Mouse (Mus musculus) ES-Bruce4 (cell line): ENCODE data around the gene Stmn1. TPM values are rescaled to one million over a fixed set of nuclear protein-coding genes. Genes with fewer than 3 reads are reported as not detected.

ENCODE experiments used
- H3K27ac ChIP-seq: 2 replicates; pipeline ENCODE4 v1.5.1; 2012; ENCODE audit warnings: low read length, inconsistent platforms; ENCODE audit not compliant: insufficient read depth
- H3K27me3 ChIP-seq: 2 replicates; pipeline ENCODE4 v1.6.1; 2012; ENCODE audit warnings: mild to moderate bottlenecking, low read length, inconsistent platforms; ENCODE audit not compliant: control insufficient read depth, poor library complexity, insufficient read depth, severe bottlenecking
- H3K36me3 ChIP-seq: 2 replicates; pipeline ENCODE4 v1.6.1; 2012; ENCODE audit warnings: inconsistent platforms, mild to moderate bottlenecking, low read length, moderate library complexity; ENCODE audit not compliant: control insufficient read depth, poor library complexity, insufficient read depth, severe bottlenecking
- H3K4me1 ChIP-seq: one replicate; pipeline ENCODE4 v1.8.1; 2011; ENCODE audit warnings: low read length; ENCODE audit not compliant: control insufficient read depth, insufficient read depth
- H3K4me3 ChIP-seq: 2 replicates; pipeline ENCODE4 v1.5.1; 2011; ENCODE audit warnings: low read depth, mild to moderate bottlenecking, low read length
- H3K9ac ChIP-seq: 2 replicates; pipeline ENCODE4 v1.6.1; 2012; ENCODE audit warnings: low read depth, mild to moderate bottlenecking, inconsistent platforms; ENCODE audit not compliant: poor library complexity, severe bottlenecking
- H3K9me3 ChIP-seq: replicated peaks from 2 replicates; pipeline ENCODE4 v1.6.1; 2012; ENCODE audit warnings: mild to moderate bottlenecking, low read length, inconsistent platforms; ENCODE audit not compliant: control insufficient read depth, poor library complexity, insufficient read depth, severe bottlenecking
- CTCF ChIP-seq: IDR thresholded peaks from one replicate; pipeline ENCODE4 v1.8.1; 2011; ENCODE audit warnings: low read depth, low read length
- EP300 ChIP-seq: IDR thresholded peaks from 2 replicates; pipeline ENCODE4 v1.6.1; 2011; ENCODE audit warnings: low read depth, low read length; ENCODE audit not compliant: insufficient read depth
- POLR2A ChIP-seq: IDR thresholded peaks from one replicate; pipeline ENCODE4 v1.8.1; 2011; ENCODE audit warnings: low read length; ENCODE audit not compliant: insufficient read depth
- polyA plus RNA-seq: library from polyadenylated mRNA; stranded (reverse); fragments of >200 nt; gene quantifications from 2 replicates; pipeline ENCODE4 v1.2.4, GENCODE M21; 2011; ENCODE audit warnings: low read depth; ENCODE audit not compliant: missing spikeins, insufficient read depth, insufficient read length

Gene Stmn1
- polyA plus RNA-seq, 1 experiment: 270 TPM

DNA sequence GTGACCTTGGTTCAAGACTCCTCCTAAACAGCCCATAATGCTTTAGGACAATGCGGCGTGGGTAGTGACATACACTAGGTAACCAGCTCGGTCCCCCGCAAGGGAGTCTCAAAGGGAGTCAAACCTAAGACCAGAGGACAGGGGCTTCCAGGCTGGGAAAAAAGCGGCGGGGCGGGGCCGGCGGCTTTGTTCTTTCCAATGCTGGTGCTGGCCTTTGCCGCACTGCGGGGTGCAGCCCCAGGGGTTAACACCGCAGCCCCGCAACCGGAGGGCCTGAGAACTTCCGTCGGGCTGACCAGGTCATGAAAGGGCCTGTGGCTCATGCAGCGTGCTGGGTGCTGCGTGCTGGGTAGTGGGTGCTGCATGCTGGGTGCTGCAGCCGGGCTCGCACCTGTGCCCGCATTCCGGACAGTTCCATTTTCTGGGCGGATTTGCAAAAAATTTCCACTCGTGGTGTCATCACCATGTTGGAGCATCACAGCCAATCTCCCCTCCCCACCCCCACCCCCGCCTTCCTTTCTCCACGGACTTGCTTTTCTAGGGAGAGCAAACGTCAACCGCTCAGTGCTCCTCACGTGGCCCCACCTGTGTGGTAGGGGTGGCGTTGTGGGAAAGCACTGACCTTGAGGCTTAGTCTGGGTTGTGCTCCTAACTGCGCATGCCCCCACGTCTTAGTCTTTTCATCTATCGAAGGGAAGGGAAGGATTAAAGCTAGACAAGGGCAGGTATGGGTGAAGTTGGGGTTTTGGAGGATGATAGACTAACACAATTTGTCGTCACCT is 14.3 kb upstream of the Stmn1 start:
- no peaks in the 10 kb centered on the region for H3K9me3 ChIP-seq
- H3K4me1 ChIP-seq: peaks cover 6% of the 10 kb centered on the region
- H3K27ac ChIP-seq: no peak overlapping the region
- H3K9ac ChIP-seq: no peak overlapping the region
- no peaks in the 10 kb centered on the region for H3K27me3 ChIP-seq
- H3K36me3 ChIP-seq: no peaks in the 10 kb centered on the region
- TF ChIP-seq POLR2A (no peak), EP300 (no peak), CTCF (no peak)
- H3K4me3 ChIP-seq: 0 out of 2 replicates have a peak overlapping the region, but pooled peaks have one; percentile 19

DNA sequence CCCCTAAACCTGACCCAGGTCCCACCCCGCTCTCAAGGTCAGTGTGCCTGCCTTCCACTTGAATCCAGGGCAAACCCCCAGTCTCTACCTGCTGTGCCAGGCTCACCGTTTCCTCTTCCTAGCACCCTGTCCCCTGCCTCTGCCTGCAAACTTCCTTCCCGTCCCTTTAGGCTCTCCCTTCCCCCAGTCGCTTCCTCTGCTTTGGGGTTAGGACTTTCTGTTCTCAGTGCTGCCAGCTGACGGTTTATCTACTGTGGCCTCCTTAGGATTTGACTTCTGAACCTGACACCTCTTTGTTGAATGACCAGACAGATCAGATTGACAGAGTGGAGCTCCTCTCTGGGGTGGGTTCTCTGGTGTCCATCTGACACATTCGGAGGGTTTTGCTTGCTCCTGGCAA is 12.8 kb upstream of the Stmn1 start:
- H3K36me3 ChIP-seq: no peaks in the 10 kb centered on the region
- no peak overlapping the region for H3K4me3 ChIP-seq
- H3K27me3 ChIP-seq: no peaks in the 10 kb centered on the region
- no peaks in the 10 kb centered on the region for H3K9me3 ChIP-seq
- H3K4me1 ChIP-seq: peaks cover 3% of the 10 kb centered on the region
- H3K27ac ChIP-seq: no peak overlapping the region
- no peak for TF ChIP-seq EP300
- TF ChIP-seq CTCF: no peak
- TF ChIP-seq POLR2A: no peak
- H3K9ac ChIP-seq: no peak overlapping the region

DNA sequence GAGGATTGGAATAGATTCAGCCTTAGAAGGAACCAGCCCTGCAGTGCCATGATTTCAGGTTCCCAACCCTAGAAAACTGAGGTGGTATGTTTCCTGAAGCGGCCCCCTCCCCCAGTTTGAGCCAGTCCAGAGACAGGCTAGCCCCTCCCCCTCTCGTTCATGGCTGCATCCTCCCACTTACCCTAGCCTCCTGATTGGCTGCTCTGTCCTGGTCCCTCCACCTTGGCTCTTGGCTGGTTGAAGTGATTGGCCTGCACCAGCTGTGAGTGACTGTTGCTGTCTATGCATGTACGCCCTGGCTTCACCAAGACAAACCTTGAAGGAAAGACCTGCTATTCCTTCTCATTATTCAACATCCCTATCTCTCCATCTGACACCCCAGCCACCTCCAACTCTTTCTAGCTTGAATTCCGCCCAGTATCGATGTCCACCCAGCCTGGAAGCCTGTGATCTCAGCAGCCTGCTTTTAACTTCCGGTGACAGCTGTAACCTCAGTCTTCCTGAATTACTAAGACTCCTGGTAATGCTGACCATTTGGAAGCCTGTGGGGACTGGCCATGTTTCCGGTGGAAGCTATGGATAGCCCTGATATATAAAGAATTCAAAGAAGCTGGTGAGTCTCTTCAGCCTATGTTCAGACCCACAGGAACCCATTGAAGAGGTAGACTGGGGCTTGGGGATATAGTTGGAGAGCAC is 10.8 kb upstream of the Stmn1 start:
- H3K27ac ChIP-seq: no peak overlapping the region
- H3K4me3 ChIP-seq: no peak overlapping the region
- no peaks in the 10 kb centered on the region for H3K36me3 ChIP-seq
- H3K4me1 ChIP-seq: peaks cover 2% of the 10 kb centered on the region
- no peaks in the 10 kb centered on the region for H3K27me3 ChIP-seq
- H3K9me3 ChIP-seq: no peaks in the 10 kb centered on the region
- TF ChIP-seq CTCF: no peak
- TF ChIP-seq POLR2A: no peak
- no peak for TF ChIP-seq EP300
- H3K9ac ChIP-seq: no peak overlapping the region

DNA sequence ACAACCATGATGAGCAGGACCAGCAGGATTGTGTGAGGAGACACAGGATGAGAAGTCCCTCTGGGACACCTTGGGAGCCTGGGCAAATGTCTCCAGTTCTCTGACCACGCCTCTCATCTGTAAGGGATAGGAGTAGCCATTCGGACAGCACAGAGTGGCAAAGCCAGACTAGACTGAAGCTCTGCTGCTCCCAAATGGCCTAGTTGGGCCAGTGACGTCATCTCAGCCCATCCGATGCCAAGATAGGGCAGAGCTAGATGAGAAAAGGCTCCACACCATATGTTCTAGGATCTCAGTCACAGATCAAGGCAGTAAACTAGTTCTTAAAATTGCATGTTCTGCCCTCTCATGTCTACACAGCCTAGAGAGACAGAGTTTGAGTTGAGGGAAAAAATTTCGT is 9.3 kb upstream of the Stmn1 start:
- Histone ChIP-seq H3K27me3 (no peaks in the 10 kb centered on the region), H3K27ac (no peak overlapping the region), H3K4me3 (no peak overlapping the region), H3K9ac (no peak overlapping the region), H3K4me1 (peaks cover 2% of the 10 kb centered on the region), H3K9me3 (no peaks in the 10 kb centered on the region), H3K36me3 (no peaks in the 10 kb centered on the region)
- no peak for TF ChIP-seq CTCF

DNA sequence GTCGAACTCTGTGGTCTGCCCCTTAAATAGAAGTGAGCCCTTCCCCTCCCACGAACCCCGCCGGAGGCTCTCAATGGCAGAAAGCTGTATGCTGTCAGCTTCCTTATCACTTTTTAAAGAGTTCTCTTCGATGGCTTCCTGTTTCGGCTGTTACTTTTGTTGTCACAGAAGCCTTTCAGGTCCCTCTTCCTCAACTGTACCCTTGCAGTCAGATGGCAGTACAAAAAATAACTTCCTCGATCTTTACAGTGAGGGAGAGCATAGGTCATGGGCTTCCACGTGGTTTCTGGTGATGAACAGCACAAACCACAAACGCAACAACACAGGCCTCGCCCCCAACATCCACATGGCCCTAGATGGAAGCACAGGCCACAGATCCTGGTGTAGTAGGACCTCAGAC is 7.8 kb upstream of the Stmn1 start:
- no peak for TF ChIP-seq CTCF
- no peak for TF ChIP-seq POLR2A
- no peak for TF ChIP-seq EP300

DNA sequence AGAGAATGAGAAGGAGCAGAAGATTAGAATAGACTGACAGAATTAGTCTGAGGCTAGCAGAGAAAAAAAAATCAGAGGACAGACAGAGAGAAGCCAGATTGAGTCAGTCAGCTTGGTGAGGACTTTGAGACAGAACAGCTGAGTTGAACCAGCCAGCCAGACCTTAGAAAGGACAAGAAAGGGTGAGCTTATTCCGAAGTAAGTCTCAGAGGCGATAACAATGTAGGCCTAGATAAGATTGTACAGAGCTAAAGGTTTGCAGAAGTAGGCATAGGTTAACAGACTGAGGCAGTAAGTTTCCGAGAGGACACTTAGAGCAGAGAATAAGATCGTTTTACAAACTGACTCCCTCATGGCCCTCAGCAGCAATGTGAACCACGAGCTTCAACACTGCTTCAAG is 6.9 kb upstream of the Stmn1 start:
- Histone ChIP-seq H3K9me3 (no peaks in the 10 kb centered on the region), H3K9ac (no peak overlapping the region), H3K4me1 (peaks cover 2% of the 10 kb centered on the region), H3K4me3 (no peak overlapping the region), H3K27ac (no peak overlapping the region), H3K36me3 (no peaks in the 10 kb centered on the region), H3K27me3 (no peaks in the 10 kb centered on the region)
- no peak for TF ChIP-seq EP300
- no peak for TF ChIP-seq POLR2A
- TF ChIP-seq CTCF: no peak

More for the DNA sequence above, 7.8 kb upstream of the Stmn1 start:
- Histone ChIP-seq H3K4me3 (no peak overlapping the region), H3K27me3 (no peaks in the 10 kb centered on the region), H3K9ac (no peak overlapping the region), H3K36me3 (no peaks in the 10 kb centered on the region), H3K27ac (no peak overlapping the region), H3K4me1 (peaks cover 2% of the 10 kb centered on the region), H3K9me3 (no peaks in the 10 kb centered on the region)
